Mouse (Mus musculus) left cerebral cortex, adult 8-10 months (tissue): ENCODE measurements around the gene Oxtr. TPM values are rescaled to one million over a fixed set of nuclear protein-coding genes. Genes with fewer than 3 reads are reported as not detected.

Source experiments
- DNase-seq, 2 experiments: peaks; one replicate each; pipeline ENCODE4 v3.0.0; 2022; ENCODE audit warnings: low spot score in 2 of 2
- total RNA-seq, 4 experiments: library from RNA; stranded (reverse); gene quantifications; 2 replicates each; pipeline ENCODE4 v1.2.4; 2022

The Oxtr gene
- total RNA-seq = 1 to 10 TPM; 4.3 to 5.1 (median 4.7) TPM

DNA sequence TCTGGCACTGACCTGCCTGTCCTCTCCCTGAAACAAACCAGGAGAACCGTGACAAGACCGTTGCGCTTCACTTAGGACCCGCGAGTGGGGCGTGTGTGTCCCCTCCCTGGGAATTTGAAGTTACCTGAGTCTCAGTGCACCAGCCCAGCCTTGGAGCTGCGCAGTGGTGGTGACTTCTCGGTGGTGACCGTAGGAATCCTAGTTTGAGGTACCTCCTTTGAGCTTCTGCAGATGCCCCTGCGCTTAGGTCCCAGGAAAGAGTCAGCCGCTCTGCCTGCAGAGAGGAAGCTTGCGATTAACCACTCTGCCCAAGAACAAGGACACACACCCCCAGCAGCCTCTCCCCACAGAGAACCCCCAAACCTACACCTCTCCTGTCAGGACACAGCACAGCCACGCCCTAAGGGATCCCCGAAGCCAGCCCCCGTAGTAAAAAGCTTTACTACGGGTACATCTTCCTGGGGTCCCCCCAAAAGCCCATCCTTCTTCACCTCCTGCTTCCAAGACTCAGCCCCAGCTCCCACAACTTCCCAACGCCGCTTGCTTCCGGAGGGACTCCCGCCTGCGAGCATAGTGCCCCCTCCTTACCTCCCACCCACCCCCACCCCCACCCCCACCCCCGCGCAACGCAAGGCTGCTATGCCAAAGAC is at the start of gene Oxtr:
Oxtr (minus strand) TSS at position 34 of the 650 bp plus-strand sequence.
- no peak for DNase-seq

DNA sequence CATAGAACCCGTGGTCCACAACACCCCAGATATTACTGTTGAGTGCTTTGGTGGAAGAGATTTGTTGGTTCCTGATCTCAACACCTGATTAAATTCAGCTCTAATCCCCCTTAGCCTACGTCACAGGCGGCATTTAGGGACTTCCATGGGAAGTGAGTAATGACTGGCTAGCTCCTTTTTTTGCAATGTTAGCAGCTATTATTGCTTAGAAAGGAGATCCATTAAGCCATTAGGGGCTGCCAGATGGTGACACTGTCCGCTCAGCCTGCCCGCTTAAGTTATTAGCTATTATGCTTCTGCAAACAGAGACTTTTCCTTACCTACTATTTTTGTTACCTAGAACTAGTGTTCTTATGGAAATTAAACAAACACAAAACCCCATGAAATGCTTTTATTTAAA is 35.7 kb upstream of the Oxtr start:
- no peak for DNase-seq

DNA sequence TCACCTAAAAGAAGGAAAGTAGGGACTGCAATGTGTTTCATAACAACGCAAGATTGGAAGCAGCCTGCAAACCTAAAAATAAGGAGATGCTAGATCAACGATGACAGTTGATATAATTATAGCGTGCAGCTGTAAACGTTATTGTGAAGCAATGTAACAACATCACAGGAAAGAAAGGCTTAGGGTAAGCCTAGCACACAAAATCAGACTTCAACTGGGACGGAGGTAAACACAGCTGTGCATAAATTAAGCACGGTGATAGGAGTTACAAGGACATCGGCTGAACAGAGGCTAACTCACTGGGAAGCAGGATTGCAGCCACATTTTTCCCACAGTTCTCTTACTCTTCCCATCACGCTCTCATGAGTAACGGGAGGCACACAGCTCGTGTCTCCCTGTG is 34.7 kb upstream of the Oxtr start:
- peak in 1 of 2 experiments; percentile 14 for DNase-seq

DNA sequence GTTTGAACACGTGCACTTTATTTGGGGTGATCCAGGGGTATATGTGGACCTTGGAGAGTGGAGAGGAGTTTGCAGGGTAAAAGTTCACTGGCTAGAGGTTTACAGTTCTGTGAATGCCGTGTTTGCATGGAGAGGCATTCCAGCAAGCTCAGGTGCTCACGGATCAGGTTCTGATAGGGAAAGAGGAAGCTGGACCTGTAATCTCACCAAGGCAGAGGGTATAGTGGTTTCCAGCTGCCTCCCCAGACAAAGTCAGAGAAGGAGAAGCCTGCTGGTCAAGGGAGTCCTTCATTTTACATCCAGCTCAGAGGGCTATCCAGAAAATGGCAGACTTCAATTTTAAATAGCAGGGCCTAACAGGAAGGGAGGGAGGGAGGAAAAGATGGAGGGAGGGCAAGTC is 28.2 kb upstream of the Oxtr start:
- DNase-seq = no peak

DNA sequence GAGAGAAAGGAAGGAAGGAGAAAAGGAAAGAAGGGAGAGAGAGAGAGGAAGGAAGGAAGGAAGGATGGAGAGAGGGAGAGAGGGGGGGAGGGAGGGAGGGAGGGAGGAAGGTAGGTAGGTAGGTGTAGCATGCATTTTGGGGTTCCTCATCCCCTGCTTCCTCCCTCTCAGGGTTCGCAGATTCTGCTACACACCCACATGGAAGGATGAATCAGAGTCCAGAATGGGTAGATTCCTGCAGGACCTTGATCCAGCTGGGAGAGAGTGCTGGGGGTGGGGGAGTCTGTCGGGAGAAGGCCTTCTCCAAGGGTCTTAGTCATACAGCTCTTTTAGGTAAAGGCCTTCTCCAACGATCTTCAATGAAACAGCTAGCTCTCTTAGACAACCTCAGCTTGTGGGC is 27.8 kb upstream of the Oxtr start:
- no peak for DNase-seq

- DNase-seq = no peak
Measured at GRCm38 (mm10) chr6:112516496-112516895, 26.8 kb upstream of the Oxtr start.

DNA sequence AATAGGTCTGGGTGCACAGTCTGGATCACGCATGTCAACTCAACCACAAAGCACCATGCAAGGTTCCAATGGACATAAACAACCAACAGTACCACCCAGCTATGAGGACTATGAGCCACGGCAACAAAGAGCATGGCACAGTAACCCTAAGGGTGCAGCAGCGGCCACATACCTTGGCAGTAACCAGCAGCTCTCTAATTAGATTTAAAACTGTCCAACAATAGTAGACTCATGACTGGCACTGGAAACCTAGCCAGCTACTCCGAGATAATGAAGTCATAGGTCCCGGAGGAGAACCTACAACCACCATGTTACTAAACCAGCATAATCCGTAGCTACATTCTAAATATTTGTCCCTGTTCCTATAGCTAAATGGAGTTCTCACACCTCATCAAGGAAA is 24.8 kb upstream of the Oxtr start:
- no peak for DNase-seq

DNA sequence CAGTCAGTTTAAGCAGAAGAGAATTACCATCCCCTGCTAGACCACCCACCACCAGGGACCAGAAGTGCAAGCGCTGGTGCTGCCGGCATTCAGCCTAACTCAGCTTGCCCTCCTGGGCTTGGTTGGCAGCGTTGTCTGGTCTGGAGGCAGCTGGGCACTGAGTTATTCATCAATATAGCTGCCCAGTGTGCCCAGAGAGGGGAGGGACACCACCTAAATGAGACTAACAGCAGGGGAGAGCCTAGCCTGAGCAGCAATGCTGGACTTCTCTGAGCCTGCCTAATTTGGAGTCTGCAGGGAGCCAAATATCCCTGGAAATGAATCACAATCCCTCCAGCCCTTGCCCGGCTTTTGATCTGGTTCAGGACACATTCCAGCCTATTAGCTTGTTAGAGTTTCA is 20.6 kb upstream of the Oxtr start:
- peak in 1 of 2 experiments; percentile 36 for DNase-seq

DNA sequence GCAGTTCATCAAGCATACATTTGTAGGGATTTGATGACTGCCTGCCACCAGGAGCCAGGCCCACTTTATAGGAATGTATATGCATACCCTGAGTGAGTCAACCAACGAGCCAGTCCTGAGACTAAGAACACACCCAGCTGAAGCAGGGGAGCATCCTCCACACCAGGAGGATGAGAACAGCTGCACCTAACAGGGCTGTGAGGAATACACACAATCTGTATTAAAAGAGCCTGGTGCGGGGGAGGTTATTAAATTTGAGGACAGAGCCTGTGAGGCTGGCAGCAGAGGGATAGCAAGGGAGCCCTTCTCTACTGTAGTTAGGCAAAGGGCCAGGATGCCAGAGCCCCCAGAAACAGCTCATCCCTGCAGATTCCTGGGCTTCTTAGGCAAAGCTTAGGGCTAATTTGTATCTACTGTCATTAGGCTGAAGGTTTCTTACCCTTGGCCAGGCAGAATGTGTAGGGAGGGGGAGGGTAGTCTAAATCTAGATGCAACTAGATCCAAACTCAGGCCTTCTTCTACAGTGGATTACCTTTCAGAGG is 19.9 kb upstream of the Oxtr start:
- no peak for DNase-seq

GRCm38 (mm10) chr6:112507617-112508016 is 17.9 kb upstream of the Oxtr start:
- DNase-seq = no peak

GRCm38 (mm10) chr6:112501156-112501555 is 11.4 kb upstream of the Oxtr start:
- no peak for DNase-seq

- DNase-seq = no peak
Measured at GRCm38 (mm10) chr6:112499456-112499855, 9.7 kb upstream of the Oxtr start.

GRCm38 (mm10) chr6:112498716-112499115 is 9.0 kb upstream of the Oxtr start:
- no peak for DNase-seq

GRCm38 (mm10) chr6:112497456-112497855 is 7.7 kb upstream of the Oxtr start:
- no peak for DNase-seq

- no peak for DNase-seq
Measured at GRCm38 (mm10) chr6:112496291-112497060, 6.7 kb upstream of the Oxtr start.

DNA sequence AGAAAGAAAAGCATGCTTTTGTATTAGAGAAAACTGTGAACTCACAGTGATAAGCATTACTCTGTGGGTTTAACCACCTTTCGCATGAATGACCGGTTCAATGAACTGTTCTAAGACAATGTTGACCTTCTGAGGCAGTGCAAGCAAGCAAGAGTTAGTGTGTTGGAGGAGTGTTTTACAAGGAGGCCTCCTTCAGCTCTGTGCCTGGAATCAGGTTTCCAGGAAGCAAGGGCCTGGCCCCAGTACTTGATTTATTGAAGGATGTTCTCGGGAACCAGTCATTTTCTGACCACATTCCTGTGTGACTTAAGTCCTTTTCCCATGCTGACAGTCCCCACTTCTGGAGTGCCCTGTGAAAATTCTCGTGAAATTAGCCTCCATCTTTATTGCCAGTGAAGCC is 5.5 kb upstream of the Oxtr start:
- DNase-seq = no peak

DNA sequence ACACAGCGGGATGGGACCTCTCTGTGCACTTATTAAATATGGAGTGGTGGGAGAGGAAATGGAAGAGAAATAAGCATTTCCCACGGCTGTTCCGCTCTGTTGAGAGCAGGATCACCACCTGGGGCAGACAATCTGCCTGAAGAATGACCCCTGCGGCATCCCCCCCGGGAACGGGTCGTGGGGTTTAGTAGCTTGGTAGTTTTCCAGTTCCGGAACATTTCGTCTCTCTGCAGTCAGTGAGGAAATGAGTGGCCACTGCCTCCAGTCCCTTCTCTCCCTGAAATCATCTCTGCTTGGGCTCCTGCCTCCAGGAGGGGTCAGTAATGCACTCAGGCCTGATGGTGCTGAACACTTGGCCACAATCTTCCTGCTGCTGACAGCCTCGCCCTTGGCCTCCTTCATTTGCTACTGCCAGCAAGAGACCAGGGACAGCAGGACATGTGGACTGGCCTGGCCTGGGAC is 4.9 kb upstream of the Oxtr start:
- DNase-seq = no peak

- no peak for DNase-seq
Measured at GRCm38 (mm10) chr6:112493371-112493770, 3.6 kb upstream of the Oxtr start.

DNA sequence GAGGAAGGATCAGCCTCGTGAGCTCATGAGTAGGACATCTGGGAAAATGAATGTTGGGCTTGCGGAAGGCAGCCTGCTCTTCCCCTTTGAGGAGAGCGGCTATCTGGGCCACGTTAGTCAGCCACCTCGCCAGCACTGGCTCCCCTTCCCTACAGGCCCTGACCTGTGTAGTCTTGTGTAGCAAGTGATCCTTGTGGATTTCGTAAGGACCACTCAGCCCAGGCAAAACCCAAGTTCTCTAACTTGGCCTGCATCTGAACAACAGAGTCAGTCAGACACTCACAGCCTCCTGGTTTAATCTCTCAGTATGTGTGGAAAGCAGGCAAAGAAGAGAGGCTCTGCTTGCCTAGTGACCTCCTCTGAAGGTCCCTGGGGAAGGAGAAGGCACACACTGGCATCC is 2.9 kb upstream of the Oxtr start:
- DNase-seq = no peak

- no peak for DNase-seq
Measured at GRCm38 (mm10) chr6:112491521-112491920, 1.8 kb upstream of the Oxtr start.

DNA sequence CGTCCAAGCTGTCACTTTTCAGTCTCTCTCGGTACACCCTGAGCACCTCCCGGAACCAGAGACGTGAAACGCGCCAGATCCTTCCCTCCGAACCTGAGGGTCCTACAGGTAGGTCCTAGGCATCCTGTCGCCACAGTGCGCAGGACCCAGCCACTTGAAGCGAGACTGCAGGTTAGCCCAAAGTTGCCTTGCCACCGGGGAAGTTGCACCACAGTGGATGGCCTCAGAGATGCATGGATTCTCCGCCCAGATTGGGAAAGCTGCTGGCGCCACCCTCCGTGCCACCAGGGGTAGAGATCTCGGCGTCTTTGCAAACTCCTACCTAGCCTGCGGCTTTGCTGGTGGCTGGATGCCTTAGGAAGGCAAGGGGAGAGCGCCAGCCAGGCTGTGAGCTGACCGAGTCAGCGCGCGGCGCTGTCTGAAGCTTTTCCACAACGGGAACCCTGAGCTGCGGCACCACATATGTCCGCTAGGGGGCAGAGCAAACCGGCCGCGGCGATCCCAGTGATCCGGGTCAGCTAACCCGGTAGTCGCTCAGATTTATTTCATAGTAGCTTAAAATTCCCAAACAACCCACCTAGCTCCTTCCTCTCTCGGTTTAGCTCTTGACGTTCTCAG is 991 bp upstream of the Oxtr start:
- DNase-seq = peak; percentile 69 to 83

DNA sequence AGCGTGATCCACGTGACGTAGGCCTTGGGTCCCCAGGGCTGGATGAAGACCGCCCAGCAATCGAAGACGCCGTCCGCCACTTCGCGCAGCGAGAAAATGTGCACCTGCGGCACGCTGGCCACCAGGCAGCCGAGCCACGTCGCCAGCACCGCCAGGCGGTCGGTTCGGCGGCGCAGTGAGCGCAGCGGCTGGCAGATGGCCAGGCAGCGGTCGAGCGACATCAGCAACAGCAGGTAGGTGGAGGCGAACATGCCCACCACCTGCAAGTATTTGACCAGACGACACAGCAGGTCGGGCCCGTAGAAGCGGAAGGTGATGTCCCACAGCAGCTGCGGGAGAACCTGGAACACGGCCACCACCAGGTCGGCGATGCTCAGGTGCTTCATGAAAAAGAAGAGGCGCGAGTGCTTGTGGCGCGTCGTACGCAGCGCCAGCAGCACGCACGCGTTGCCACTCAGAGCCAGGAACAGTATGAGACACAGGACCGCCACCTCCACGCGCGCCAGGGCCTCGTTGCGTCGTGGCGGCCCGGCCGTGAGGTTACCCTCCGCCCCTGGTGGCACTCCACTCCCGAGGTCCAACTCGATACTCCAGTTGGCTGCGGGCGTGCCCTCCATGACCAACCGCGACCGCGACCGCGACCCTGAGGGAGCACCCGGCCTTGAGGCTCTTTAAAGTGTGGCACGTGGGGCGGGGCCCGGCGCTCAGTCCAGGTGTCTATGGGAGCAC is 398 bp downstream of the Oxtr start:
- DNase-seq = no peak
